Mouse (Mus musculus): Measurements from ENCODE around the gene Sel1l. TPM values are rescaled to one million over a fixed set of nuclear protein-coding genes. Genes with fewer than 3 reads are reported as not detected.

Sel1l gene
- polyA plus RNA-seq, 1 experiment = 14.2 TPM

DNA sequence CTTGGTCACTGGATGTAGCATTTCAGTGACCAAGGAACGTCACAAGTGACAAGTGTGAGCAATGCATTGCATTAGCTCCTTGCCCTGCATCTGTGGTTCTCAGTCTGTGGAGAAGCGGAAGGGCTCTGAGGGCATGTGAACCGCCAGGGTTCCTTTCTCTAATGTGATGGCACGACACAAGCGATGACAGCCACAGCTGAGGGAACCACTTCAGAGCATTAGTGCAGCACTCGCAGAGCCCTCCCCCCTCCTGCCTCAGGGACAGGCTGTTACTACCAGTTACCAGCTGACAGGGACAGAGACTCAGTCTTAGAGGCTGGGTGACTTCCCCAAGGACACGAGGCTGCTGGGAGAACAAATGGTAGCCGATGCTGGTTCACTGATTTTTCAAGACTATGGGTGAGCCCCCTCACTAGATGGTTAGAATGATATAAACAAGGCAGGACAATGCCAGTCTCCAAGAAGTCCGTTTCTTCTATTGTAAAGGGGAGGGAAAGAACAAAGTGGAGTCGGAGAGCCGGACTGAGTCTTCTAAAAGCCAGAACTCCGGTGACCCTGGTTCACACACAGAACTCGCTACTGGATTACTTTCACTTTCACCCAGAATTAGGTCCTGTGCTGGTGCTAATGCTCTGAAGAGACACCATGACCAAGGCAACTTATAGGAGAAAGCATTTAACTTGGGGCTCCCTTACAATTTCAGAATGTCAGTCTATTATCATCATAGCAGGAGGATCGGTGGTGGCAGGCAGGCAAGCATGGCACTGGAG, 82.4 kb downstream of the Sel1l start:
- no peaks in the 10 kb centered on the region for H3K9me3 ChIP-seq
- H3K4me3 ChIP-seq (replicated peaks) = peak overlapping the region; percentile 91
- peaks cover 66% of the 10 kb centered on the region for H3K36me3 ChIP-seq (replicated peaks; ENCODE audit: low read length)
- no peaks in the 10 kb centered on the region for H3K27me3 ChIP-seq (replicated peaks)
- TF ChIP-seq FLI1 (IDR thresholded peaks at IDR 0.05; ENCODE audit: low read length) = no peak
- peaks cover 99% of the 10 kb centered on the region for H3K4me1 ChIP-seq

DNA sequence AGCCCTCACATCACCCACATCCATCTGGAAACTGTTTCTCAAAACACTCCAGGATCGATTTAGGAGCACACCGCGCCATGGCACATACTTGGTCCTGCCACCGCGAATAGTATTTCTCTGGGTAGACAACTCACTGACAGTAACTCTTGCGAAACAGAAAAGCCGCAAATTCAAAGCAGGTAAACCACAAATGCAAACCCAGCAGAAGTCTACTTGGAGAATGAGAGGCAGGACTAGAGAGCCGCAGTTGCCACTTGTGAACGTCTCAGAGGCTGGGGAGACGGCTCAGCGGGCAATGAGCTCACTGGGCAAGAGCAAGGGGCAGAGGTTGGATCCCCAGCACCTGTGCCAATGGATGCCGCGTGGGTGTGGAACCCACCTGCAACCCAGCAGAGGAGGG, 83.5 kb downstream of the Sel1l start:
- H3K9me3 ChIP-seq = no peaks in the 10 kb centered on the region
- no peak for TF ChIP-seq GATA1 (IDR thresholded peaks at IDR 0.05; ENCODE audit: borderline replicate concordance, low read length)
- TF ChIP-seq FLI1 (IDR thresholded peaks at IDR 0.05; ENCODE audit: low read length) = no peak
- peak overlapping the region; percentile 91 for H3K4me3 ChIP-seq (replicated peaks)
- H3K36me3 ChIP-seq (replicated peaks; ENCODE audit: low read length) = peaks cover 61% of the 10 kb centered on the region
- no peaks in the 10 kb centered on the region for H3K27me3 ChIP-seq (replicated peaks)
- H3K4me1 ChIP-seq = peaks cover 99% of the 10 kb centered on the region

DNA sequence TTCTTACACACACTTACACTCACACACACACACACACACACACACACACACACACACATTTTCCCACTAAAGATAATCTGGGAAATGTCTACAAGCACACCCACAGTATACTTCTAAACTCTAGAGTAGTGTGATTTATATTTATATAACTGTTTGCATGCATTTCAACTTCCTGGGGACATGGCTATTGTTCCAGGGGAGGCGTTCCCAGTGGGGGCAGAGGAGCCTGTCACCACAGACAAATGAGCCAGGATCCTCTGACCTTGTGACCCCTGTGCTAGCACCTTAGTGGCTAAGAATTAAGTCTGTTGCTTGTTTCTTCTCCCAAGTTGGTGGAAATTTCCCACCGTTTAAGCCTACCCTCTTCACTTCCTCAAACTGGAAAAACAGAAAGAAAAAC, 83.9 kb downstream of the Sel1l start:
- H3K27me3 ChIP-seq (replicated peaks) = no peaks in the 10 kb centered on the region
- H3K4me3 ChIP-seq (replicated peaks) = peak overlapping the region; percentile 91
- no peaks in the 10 kb centered on the region for H3K9me3 ChIP-seq
- TF ChIP-seq FLI1 (IDR thresholded peaks at IDR 0.05; ENCODE audit: low read length) (no peak), GATA1 (IDR thresholded peaks at IDR 0.05; ENCODE audit: borderline replicate concordance, low read length) (no peak)
- H3K4me1 ChIP-seq = peaks cover 99% of the 10 kb centered on the region
- peaks cover 58% of the 10 kb centered on the region for H3K36me3 ChIP-seq (replicated peaks; ENCODE audit: low read length)

DNA sequence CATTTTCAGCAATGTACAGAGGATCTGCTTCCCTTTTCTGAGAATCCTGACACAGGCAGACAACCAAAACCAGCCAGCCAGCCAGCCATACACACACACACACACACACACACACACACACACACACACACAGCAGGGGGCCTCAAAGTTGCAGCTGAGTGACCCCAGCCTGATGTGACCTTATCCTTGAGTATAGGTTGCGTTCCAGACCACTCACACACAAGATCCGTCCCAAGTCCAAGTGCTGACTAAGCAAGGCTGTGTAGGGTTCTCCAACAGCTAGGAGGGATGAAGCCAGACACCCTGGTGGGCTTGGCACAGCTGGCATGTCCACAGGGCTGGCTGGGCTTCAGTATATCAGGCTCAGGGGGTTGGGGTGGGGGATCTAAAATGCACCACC, 84.5 kb downstream of the Sel1l start:
- Histone ChIP-seq H3K36me3 (replicated peaks; ENCODE audit: low read length) (peaks cover 58% of the 10 kb centered on the region), H3K4me1 (peaks cover 99% of the 10 kb centered on the region), H3K27me3 (replicated peaks) (no peaks in the 10 kb centered on the region), H3K9me3 (no peaks in the 10 kb centered on the region), H3K4me3 (replicated peaks) (peak overlapping the region; percentile 84)
- TF ChIP-seq GATA1 (IDR thresholded peaks at IDR 0.05; ENCODE audit: borderline replicate concordance, low read length) (no peak), FLI1 (IDR thresholded peaks at IDR 0.05; ENCODE audit: low read length) (no peak)

DNA sequence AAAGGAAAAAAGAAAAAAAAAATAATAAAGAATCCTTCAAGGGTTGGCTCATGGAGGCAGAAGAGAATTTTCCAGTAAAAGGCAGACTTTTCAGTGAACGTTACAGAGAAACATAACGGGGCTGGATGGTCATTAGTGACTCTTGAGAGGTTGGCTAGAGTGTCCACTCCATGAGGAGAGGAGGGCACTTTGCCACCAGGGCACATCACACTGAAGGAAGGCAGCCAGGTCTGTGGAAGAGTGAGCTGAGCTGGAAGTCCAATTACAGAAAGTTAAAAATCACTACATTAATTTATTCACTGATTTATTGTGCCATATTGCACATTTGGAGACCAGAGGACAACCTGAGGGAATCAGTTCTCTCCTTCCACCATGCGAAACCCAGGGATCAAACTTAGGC, 89.1 kb downstream of the Sel1l start:
- Histone ChIP-seq H3K4me3 (replicated peaks) (no peak overlapping the region), H3K36me3 (replicated peaks; ENCODE audit: low read length) (peaks cover 49% of the 10 kb centered on the region), H3K4me1 (peaks cover 99% of the 10 kb centered on the region), H3K9me3 (no peaks in the 10 kb centered on the region), H3K27me3 (replicated peaks) (no peaks in the 10 kb centered on the region)
- no peak for TF ChIP-seq FLI1 (IDR thresholded peaks at IDR 0.05; ENCODE audit: low read length)
- TF ChIP-seq GATA1 (IDR thresholded peaks at IDR 0.05; ENCODE audit: borderline replicate concordance, low read length) = no peak

DNA sequence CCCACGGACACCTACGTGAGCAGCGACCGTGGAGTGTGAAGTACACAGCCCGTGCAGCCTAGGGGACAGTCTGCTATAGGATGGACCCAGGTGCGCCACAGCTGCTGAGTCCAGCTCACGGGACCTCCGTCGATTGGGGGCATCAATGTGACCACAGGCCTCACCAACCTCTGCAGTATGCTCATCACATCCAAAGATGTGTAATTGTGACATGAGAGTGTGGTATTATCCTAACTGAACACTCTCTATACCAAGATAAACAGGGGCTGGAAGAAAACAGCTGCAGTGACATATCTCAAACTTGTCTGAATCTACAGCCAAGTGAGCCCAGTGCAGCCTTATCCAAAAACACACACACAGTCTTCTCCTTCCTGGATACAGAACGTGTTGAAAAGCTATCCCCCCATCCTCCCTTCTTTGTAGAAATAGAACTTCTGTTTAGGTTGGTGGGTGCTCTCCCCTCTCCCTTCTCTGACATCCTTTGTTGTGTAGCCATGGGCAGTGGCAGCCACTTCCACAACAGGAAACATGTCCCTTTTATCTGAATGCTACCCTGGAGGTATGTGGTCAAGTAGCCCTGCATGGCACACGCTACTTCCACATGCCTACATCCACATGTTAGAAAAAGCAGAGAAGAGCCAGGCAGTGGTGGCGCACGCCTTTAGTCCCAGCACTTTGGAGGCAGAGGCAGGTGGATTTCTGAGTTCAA, 90.9 kb downstream of the Sel1l start:
- Histone ChIP-seq H3K27me3 (replicated peaks) (no peaks in the 10 kb centered on the region), H3K4me1 (peaks cover 93% of the 10 kb centered on the region), H3K36me3 (replicated peaks; ENCODE audit: low read length) (peaks cover 52% of the 10 kb centered on the region), H3K4me3 (replicated peaks) (peak overlapping the region; percentile 90), H3K9me3 (no peaks in the 10 kb centered on the region)
- TF ChIP-seq GATA1 (IDR thresholded peaks at IDR 0.05; ENCODE audit: borderline replicate concordance, low read length) = no peak; the same call in 2 of the 3 replicates
- TF ChIP-seq FLI1 (IDR thresholded peaks at IDR 0.05; ENCODE audit: low read length) = no peak

DNA sequence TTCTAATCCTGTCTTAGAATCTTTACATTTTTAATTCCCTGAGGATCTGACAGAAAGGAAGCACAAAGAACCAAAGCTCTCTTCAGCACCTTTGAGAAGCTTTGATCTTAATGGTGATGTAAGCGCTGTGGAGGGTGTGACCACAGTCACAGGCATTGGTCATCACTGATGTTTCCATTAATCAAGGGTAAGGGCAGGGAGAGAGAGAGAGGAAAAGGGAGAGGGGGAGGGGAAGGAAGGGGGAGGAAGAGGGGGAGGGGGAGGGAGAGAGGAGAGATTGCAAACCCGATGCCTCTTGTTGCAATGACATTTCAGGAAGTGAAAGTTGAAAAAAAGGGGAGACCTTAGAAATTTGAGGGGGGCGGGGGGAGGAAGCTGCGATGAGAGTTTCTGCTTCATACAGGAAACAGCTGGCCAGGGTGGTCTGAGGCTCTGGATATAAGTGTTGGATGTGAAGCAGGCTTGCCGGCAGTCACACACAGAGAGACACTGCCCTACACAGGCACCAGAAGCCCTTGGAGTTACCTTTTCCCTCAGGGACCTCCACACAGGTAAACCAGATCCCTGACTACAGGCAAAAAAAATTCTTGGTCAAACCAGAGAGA, 92.3 kb downstream of the Sel1l start:
- no peaks in the 10 kb centered on the region for H3K9me3 ChIP-seq
- H3K4me1 ChIP-seq = peaks cover 93% of the 10 kb centered on the region
- H3K36me3 ChIP-seq (replicated peaks; ENCODE audit: low read length) = peaks cover 52% of the 10 kb centered on the region
- TF ChIP-seq GATA1 (IDR thresholded peaks at IDR 0.05; ENCODE audit: borderline replicate concordance, low read length) = no peak
- peak; percentile 50; the same call in 1 of the 2 replicates for TF ChIP-seq FLI1 (IDR thresholded peaks at IDR 0.05; ENCODE audit: low read length)
- peak overlapping the region; percentile 90 for H3K4me3 ChIP-seq (replicated peaks)
- H3K27me3 ChIP-seq (replicated peaks) = no peaks in the 10 kb centered on the region

Other genes starting within 250 kb of the Sel1l start
- 77.2 and 85.3 TPM in 2 replicates for gene Ston2, start 60.8 kb downstream of the Sel1l start, polyA plus RNA-seq (2012; ENCODE audit: insufficient read depth, low replicate concordance)